Mouse (Mus musculus) ES-Bruce4 (cell line): Measurements from ENCODE around the gene Tmem140.

Source experiments
- CTCF ChIP-seq: IDR thresholded peaks from one replicate; pipeline ENCODE4 v1.8.1; 2011; ENCODE audit warnings: low read depth, low read length
- EP300 ChIP-seq: IDR thresholded peaks from 2 replicates; pipeline ENCODE4 v1.6.1; 2011; ENCODE audit warnings: low read depth, low read length; ENCODE audit not compliant: insufficient read depth

GRCm38 (mm10) chr6:34910371-34911219 lies 47.6 kb downstream of the Tmem140 start, which contains the start of gene Wdr91:
- TF ChIP-seq CTCF (no peak), EP300 (no peak)
